Mouse (Mus musculus): Measurements from ENCODE around the gene Mthfs.
"Not testable (repeated sequence)": the region's sequence is repeated elsewhere in the genome, so short reads cannot be mapped to it uniquely, and the experiment has no call there.

Gene Mthfs

DNA sequence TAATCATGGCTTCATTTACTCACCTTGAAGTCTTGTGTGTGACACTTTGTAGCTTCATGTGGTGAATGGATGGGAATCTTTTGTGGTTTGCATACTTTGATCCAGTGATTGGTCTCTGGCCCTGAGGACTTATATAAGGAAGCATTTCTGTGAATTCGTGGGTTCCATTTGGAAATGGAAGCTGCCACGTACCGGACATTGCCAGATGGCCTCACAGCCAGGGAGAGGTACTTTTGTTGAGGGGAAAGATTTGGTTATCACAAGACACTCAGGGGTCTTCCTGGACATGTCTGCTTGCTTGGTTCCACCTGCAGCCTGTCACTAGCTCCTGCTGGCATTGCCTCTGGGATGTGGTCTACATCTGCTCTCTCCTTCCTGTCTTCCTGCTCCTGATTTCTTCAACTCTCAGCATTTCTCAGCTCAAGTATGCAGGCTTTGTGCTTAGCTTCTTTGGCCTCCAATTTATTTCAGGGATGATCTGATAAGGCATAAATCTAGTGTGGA, 30.1 kb downstream of the Mthfs start:
- not testable (repeated sequence) for DNase-seq (ENCODE audit: low spot score)

- DNase-seq (ENCODE audit: low spot score) = no peak
Observed at GRCm38 (mm10) chr9:89253400-89253799, 42.9 kb downstream of the Mthfs start.

DNA sequence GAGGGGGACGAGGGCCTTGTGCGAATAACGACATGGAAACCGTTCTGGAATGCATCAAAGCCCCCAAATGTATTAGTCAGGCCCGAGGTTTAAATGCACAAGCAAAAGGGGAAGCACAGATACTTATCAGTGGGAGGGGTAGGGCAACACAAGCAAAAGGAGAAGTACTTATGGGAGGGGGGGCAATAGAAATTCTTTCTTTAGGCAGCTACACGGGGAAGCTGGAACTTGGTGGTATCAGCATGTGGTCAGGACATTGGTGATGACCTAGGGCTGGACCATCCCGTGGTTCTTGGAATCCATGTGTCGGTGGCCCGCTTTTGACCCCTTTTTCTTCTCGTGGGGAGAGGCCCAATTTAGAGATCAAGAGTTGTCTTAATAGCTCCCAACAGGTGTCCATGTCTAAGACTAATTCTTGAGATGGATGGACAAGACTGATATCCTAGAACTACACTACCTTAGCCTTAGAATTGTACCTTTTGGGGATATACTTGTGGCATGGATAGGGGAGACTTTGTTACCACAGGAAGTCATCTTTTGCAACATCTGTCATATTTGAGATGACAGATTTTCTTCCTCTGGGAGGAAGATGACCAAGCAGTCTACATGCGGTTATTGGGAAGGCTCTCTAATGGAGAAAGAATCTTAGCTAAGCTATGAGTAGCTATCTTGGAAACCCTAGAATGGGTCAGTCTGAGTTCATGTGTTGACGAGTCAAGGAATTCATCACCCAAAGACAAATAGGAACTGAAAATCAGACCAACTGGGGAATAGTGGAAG, 46.3 kb downstream of the Mthfs start:
- no peak for DNase-seq (ENCODE audit: low spot score)

- DNase-seq (ENCODE audit: low spot score) = no peak
Observed at GRCm38 (mm10) chr9:89263968-89264367, 53.5 kb downstream of the Mthfs start.

DNA sequence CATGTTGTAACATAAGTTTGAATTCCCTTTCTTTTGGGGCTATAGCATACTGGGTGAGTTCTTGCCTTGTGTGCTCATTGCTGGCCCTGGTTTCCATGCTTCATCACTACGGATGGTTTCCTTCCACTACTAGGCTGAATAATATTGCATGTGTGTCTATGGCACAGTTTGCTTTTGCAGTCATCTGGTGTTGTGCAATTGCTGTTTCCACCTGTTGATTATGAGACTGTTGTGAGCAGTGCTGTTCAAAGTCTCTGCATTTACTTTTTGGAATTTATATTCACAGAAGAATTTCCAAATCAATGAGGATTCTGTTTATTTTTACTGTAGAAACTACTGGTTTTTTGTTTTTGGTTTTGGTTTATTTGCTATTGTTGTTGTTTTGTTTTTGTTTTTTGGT, 54.1 kb downstream of the Mthfs start:
- no peak for DNase-seq (ENCODE audit: low spot score)

DNA sequence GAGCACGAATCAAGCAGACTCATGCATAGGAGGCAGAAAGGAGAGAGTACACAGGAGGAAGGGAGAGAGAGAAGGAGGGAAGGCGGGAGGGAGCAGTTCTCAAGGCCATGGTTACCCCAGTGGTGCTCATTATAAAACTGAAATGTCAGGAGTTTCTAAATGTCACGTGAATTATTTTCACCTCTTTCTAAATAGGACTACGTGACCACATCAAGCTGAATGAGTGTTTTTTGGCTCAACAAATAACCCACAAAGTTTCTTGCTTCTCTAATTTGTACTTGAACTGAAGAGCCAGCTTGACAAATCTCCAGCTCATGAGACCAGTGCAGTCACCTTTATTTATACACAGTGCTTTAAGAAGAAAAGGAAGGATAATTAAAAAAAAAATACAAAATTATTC, 56.6 kb downstream of the Mthfs start:
- no peak for DNase-seq (ENCODE audit: low spot score)

GRCm38 (mm10) chr9:89267572-89267971, 57.1 kb downstream of the Mthfs start:
- DNase-seq (ENCODE audit: low spot score) = no peak

DNA sequence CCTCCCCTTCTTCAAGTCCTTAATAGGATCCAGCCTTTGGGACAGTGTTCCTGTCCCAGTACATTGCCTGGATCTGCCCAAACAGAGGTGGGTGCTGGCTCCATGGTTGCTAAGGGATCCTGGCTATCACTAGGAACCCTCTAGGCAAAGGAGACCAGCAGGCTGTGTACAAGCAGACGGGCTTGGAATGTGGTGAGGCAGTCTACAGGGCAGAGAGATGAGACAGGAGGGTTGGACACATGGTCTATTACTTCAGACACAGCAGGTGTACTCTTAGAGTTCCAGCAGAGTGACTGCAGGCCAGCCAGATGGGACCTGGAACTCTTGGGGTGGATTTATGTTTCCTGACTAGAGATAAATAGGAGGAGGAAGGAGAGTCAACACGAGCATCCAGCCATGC, 59.9 kb downstream of the Mthfs start:
- no peak for DNase-seq (ENCODE audit: low spot score)

GRCm38 (mm10) chr9:89273766-89274165, 63.3 kb downstream of the Mthfs start:
- DNase-seq (ENCODE audit: low spot score) = no peak

DNA sequence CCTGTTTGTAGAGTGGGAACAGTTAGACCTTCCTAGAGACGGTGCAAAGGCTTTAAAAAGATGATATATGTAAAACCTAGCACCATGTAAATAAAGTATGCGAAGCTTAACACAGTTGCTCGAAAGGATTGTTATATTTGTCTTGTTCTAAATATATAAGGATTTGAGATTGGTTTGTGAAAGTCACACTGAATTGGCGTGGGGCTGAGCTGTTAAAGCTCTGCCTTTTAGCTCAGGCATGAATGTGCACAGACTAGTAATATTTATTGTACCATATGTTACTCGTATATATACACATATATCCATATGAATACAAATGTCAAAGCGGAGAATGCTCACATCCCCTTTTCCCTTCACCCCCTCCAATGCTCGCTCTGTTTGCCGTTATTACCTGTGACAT, 67.7 kb downstream of the Mthfs start:
- DNase-seq (ENCODE audit: low spot score) = no peak

DNA sequence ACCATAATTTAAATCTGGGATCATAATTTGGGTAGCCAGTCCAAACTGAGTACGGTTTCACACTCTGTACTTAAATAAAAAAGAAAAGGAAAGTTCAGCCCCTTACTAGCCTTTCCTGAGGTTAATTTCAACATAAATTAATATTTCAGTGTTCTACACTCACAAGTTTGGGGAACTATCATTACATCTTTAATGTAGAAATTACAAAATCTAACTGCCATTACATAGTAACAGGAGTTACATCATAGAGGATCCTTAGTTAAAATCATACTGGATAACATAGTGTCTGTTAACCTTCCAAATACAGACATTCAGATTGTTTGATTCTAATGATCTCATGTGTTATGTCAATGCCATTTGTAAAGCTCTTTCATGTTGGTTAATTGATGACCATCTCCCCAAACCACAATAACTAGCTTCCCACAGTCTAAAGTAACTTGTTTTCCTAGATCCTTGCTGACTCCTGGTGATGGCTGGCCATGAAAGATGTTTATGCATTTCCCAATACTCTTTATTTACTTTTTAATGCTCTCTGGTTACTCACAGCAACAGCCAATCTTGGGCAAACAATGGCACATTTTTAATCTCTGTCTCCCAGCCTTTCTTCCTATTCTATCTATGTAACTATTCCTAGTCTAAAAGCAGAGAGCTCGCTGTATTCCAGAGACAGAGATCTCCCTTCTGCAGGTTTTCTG, 72.0 kb downstream of the Mthfs start:
- no peak for DNase-seq (ENCODE audit: low spot score)

DNA sequence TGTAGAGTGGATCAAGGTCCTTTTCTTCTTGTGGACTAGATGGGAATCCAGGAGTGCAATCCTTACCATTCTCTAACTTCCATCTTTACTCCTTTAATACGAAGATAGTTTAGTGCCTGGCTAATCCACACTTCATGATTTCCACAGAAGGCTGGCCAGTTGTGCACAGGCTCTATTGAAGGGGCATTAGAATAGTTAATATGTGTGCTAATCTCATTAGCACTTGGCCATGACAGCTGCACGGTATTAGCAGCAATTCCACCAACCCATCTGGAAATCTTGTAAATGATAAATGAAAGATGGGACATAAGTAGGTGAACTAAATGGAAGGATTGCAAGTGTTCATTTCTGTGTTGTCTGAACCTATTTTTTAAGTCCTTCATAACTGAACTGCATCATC, 77.6 kb downstream of the Mthfs start:
- DNase-seq (ENCODE audit: low spot score) = no peak

GRCm38 (mm10) chr9:89293364-89293763, 82.9 kb downstream of the Mthfs start:
- no peak for DNase-seq (ENCODE audit: low spot score)

DNA sequence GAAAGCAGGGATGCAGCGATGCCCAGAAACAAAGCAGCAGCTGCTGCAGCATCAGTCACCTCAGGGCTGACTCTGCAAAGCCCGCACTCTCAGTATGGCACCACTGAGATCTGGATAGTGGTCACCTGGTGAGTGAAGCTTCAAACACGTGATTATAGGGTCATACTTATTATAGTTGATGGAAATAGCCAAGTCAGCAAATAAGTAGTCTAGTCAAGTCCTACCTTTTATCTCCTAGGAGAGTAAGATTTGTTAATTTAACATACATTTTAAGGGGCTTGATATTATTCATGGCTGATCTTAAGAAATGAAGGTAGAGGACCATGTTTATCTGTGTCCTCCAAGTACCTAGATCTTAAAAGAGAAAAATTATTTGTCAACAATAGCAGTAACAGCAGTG, 83.6 kb downstream of the Mthfs start:
- DNase-seq (ENCODE audit: low spot score) = no peak

GRCm38 (mm10) chr9:89305637-89306036, 95.2 kb downstream of the Mthfs start:
- DNase-seq (ENCODE audit: low spot score) = no peak

- DNase-seq (ENCODE audit: low spot score) = no peak
Observed at GRCm38 (mm10) chr9:89308357-89309194, 98.1 kb downstream of the Mthfs start.

- no peak for DNase-seq (ENCODE audit: low spot score)
Observed at GRCm38 (mm10) chr9:89309195-89309535, 98.7 kb downstream of the Mthfs start.

GRCm38 (mm10) chr9:89311649-89312048, 101.2 kb downstream of the Mthfs start:
- no peak for DNase-seq (ENCODE audit: low spot score)

- no peak for DNase-seq (ENCODE audit: low spot score)
Observed at GRCm38 (mm10) chr9:89373731-89374130, 163.3 kb downstream of the Mthfs start.

GRCm38 (mm10) chr9:89374650-89375049, 164.2 kb downstream of the Mthfs start:
- DNase-seq (ENCODE audit: low spot score) = no peak

DNA sequence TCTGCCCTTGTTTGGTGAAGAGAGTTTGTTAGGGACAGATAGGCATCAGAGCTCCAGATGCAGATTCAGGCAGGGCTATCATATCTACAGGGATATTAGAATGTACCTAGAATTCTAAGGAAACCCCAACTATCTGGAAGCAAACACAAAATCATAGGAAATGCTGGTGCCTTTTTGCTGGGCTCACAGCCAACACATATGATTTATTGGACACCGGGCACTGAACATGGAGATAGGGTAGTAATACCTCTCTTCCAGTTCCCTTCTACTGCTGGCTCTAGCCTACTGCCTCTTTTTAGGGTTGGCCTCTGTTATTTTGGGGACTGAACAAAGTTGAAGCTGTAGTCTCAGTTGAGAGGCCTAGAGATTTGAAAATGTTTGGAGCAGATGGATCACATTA, 192.6 kb downstream of the Mthfs start:
- DNase-seq (ENCODE audit: low spot score) = no peak
